Mouse (Mus musculus) hindbrain, embryonic 11.5 days (tissue): Measurements from ENCODE around the gene Scimp. TPM values are rescaled to one million over a fixed set of nuclear protein-coding genes. Genes with fewer than 3 reads are reported as not detected.

Experiments used
- ATAC-seq: fragments of 200-750 bp; cut with Nextera tagmentation; 2 replicates; pipeline ENCODE4 v1.8.0; 2017; ENCODE audit warnings: mild to moderate bottlenecking, moderate TSS enrichment, moderate library complexity; ENCODE audit not compliant: low FRiP score
- DNase-seq: peaks from one replicate; pipeline ENCODE4 v3.0.0-alpha.2; 2015; ENCODE audit warnings: low spot score
- H3K27ac ChIP-seq: fragments of 300-500 bp; sonication (generic); 2 replicates; pipeline ENCODE4 v1.5.1; 2014; ENCODE audit warnings: mild to moderate bottlenecking, low read depth, low read length
- H3K27me3 ChIP-seq: fragments of 300-500 bp; sonication (generic); 2 replicates; pipeline ENCODE4 v1.6.1; 2014; ENCODE audit warnings: mild to moderate bottlenecking, low read length, moderate library complexity, mixed read lengths; ENCODE audit not compliant: control insufficient read depth, insufficient read depth
- H3K36me3 ChIP-seq: fragments of 300-500 bp; sonication (generic); 2 replicates; pipeline ENCODE4 v1.6.1; 2014; ENCODE audit warnings: mild to moderate bottlenecking, low read length, moderate library complexity, mixed read lengths; ENCODE audit not compliant: control insufficient read depth, insufficient read depth
- H3K4me1 ChIP-seq: fragments of 300-500 bp; sonication (generic); replicated peaks from 2 replicates; pipeline ENCODE4 v1.6.1; 2014; ENCODE audit warnings: low read length, mixed read lengths; ENCODE audit not compliant: control insufficient read depth, insufficient read depth
- H3K4me2 ChIP-seq: fragments of 300-500 bp; sonication (generic); replicated peaks from 2 replicates; pipeline ENCODE4 v1.6.1; 2014; ENCODE audit warnings: mild to moderate bottlenecking, low read depth, low read length
- H3K4me3 ChIP-seq: fragments of 300-500 bp; sonication (generic); 2 replicates; pipeline ENCODE4 v1.5.1; 2014; ENCODE audit warnings: low read depth, low read length
- H3K9ac ChIP-seq: fragments of 300-500 bp; sonication (generic); 2 replicates; pipeline ENCODE4 v1.6.1; 2014; ENCODE audit warnings: low read depth, low read length
- H3K9me3 ChIP-seq: fragments of 300-500 bp; sonication (generic); 2 replicates; pipeline ENCODE4 v1.6.1; 2016; ENCODE audit warnings: low read length; ENCODE audit not compliant: control insufficient read depth
- WGBS: fragments of 180-500 bp; shearing (Covaris S2); extraction: QIAGEN DNeasy Blood & Tissue Kit; methylation state at CpG from one replicate; pipeline ENCODE4 v1.1.7; 2014; 5-methylcytosine and 5-hydroxymethylcytosine counted together
- polyA plus RNA-seq: library from polyadenylated mRNA; unstranded; fragments of >200 nt; fragmentation: Nextera tagmentation; extraction: Ambion mirVana; gene quantifications from 2 replicates; pipeline ENCODE4 v1.2.1, GENCODE M21; 2014

Scimp gene
- polyA plus RNA-seq, 1 experiment from 2014 or later, result 0.22 TPM

DNA sequence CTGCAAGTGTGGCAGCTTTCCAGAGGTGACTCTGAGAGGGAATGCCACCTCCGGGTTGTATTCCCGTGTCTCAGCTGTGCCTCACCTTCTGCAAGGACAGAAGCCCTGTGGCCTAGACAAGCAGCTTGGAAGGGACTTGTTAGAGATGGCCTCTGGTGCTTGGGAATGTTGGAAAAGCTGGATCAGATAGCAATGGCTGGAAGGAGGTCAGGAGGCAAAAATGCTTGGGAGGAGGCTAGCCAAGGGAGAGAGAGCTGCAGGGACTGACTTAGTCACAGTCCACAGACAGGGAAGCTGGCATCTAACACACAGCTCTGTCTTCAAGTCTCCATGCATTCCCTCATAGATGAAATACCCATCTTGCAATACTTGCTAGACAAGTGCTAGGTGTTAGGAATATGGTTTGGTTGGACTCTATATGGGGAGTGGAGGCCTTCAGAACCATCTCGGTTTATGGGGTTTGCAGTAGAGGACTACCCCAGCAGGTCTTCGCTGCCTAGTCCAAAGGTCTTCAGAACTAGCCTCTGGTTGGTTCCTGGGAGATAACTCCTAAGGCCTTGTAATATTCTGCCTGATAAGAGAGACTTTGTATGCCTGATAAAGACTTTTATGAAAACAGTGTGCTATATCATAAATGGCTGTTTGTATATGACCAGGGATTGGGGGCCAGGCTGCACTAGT, 59.9 kb downstream of the Scimp start:
- Histone ChIP-seq H3K4me1 (no peaks in the 10 kb centered on the region), H3K27ac (no peak overlapping the region), H3K36me3 (no peaks in the 10 kb centered on the region), H3K4me3 (no peak overlapping the region), H3K9ac (no peak overlapping the region), H3K4me2 (no peak overlapping the region), H3K9me3 (no peaks in the 10 kb centered on the region), H3K27me3 (no peaks in the 10 kb centered on the region)
- ATAC-seq, result no peak
- 90% methylated on average over 4 of the region's 4 CpGs for WGBS
- no peak for DNase-seq

DNA sequence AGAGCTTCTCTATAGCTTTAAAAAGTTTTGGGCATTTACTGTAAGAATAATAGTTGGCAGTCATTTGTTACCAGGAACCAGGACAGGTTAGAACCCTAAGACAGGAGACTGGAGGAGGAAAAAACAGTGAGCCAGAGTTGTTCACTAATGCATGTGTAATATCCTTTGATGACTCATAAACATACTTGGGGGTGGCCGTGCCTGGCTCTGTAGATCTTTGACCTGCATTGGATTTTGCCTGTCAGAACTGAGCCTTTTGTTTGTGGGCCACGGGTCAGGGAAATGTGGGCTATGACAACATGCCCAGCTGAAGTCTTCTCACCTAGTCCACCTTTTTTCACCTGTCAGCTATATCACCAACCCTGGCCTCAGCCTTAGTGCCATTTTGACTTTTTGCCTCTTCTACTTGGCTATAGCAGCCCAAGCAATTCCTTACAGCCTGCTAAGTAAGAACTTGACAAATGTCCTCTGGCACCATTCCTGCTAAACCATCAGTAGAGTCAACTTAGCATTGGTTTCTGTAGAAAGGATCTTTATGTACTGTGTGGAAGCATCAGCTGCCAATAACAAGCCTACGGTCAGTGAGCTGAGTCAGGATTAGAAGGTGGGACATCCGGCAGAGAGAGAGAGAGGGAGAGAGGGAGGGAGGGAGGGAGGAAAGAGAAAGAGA, 64.4 kb downstream of the Scimp start:
- no peaks in the 10 kb centered on the region for H3K27me3 ChIP-seq
- 90% methylated on average over 4 of the region's 4 CpGs for WGBS
- H3K36me3 ChIP-seq, result no peaks in the 10 kb centered on the region
- H3K4me2 ChIP-seq, result no peak overlapping the region
- no peak overlapping the region for H3K4me3 ChIP-seq
- H3K4me1 ChIP-seq, result no peaks in the 10 kb centered on the region
- no peak overlapping the region for H3K9ac ChIP-seq
- DNase-seq (no peak), ATAC-seq (no peak)
- H3K9me3 ChIP-seq, result no peaks in the 10 kb centered on the region
- no peak overlapping the region for H3K27ac ChIP-seq

GRCm38 (mm10) chr11:70745636-70746035, 66.8 kb downstream of the Scimp start:
- H3K9me3 ChIP-seq, result no peaks in the 10 kb centered on the region
- no peaks in the 10 kb centered on the region for H3K27me3 ChIP-seq
- DNase-seq (no peak), ATAC-seq (no peak)
- H3K27ac ChIP-seq, result no peak overlapping the region
- no peak overlapping the region for H3K4me3 ChIP-seq
- no peak overlapping the region for H3K4me2 ChIP-seq
- H3K4me1 ChIP-seq, result no peaks in the 10 kb centered on the region
- H3K9ac ChIP-seq, result no peak overlapping the region
- H3K36me3 ChIP-seq, result no peaks in the 10 kb centered on the region
- WGBS, result 84% methylated on average over 7 of the region's 7 CpGs

DNA sequence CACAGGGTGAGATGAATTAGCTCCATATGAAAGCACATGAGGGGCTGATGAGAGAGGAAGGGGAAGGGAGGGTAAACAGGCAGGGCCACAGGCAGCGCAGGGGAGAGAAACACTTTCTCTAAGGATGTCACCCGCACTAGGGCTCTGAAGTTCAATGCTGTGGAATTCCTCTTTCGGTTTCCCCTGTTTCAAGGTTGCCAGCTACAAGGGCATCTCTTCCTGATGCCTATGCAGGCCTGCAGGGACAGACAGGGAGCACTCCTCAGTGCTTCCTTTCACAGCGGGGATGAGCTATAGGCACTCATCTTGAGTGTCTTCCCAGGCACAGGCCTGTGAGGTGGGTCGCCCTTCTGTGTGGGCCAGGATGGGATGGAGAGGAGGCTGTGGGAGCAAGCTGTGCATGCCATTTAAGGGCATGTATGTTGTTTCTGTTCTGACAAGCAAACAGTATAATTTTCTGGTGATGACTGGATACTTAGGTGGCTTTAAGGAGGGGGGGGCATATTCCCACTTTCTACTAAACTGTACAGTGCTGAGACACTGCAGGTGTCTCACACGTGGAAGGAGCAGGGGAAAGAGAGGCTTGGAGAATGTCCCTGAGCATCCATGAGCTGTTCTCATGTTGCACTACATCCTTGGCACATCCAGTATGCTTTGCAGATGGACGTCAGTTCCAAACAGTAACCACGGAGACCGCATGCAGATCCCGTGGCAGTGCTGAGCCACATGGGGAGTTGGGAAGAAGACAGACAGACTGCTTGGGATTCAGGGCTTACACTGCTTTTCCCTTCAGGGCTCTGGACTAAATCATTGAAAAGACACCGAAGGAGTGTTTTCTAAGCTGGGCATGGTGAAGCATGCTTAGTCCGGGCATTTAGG, 69.6 kb downstream of the Scimp start:
- H3K9me3 ChIP-seq, result no peaks in the 10 kb centered on the region
- no peak overlapping the region for H3K27ac ChIP-seq
- no peak for DNase-seq
- no peak for ATAC-seq
- no peaks in the 10 kb centered on the region for H3K27me3 ChIP-seq
- H3K4me1 ChIP-seq, result no peaks in the 10 kb centered on the region
- H3K36me3 ChIP-seq, result no peaks in the 10 kb centered on the region
- H3K9ac ChIP-seq, result no peak overlapping the region
- H3K4me3 ChIP-seq, result no peak overlapping the region
- H3K4me2 ChIP-seq, result no peak overlapping the region
- WGBS, result 81% methylated on average over 12 of the region's 12 CpGs

DNA sequence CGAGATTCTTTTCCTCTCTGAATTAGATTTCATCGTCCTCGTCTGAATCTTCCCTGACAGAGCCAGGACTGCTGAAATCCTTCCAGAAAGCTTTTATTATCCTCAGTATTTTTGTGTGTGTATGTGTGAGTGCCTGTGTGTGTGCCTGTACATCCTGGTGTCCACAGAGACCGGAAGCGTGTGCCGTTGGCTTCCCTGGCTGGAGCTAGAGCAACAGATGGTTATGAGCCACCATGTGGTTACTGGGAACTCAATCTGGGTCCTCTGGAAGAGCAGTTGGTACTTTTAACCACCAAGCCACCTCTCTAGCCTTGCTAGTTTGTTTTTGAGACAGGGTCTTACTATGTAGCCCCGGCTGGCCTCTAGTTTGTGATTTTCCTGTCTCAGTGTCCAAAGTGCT, 70.3 kb downstream of the Scimp start:
- no peaks in the 10 kb centered on the region for H3K36me3 ChIP-seq
- DNase-seq, result no peak
- 89% methylated on average over 7 of the region's 7 CpGs for WGBS
- H3K27ac ChIP-seq, result no peak overlapping the region
- no peak overlapping the region for H3K4me3 ChIP-seq
- H3K27me3 ChIP-seq, result no peaks in the 10 kb centered on the region
- no peak overlapping the region for H3K4me2 ChIP-seq
- no peak overlapping the region for H3K9ac ChIP-seq
- H3K4me1 ChIP-seq, result no peaks in the 10 kb centered on the region
- ATAC-seq, result no peak
- no peaks in the 10 kb centered on the region for H3K9me3 ChIP-seq

GRCm38 (mm10) chr11:70741603-70742002, 70.8 kb downstream of the Scimp start:
- 93% methylated on average over 3 of the region's 3 CpGs for WGBS
- H3K4me2 ChIP-seq, result no peak overlapping the region
- H3K27ac ChIP-seq, result no peak overlapping the region
- H3K36me3 ChIP-seq, result no peaks in the 10 kb centered on the region
- DNase-seq (no peak), ATAC-seq (no peak)
- H3K9ac ChIP-seq, result no peak overlapping the region
- H3K27me3 ChIP-seq, result no peaks in the 10 kb centered on the region
- H3K4me1 ChIP-seq, result no peaks in the 10 kb centered on the region
- H3K9me3 ChIP-seq, result no peaks in the 10 kb centered on the region
- no peak overlapping the region for H3K4me3 ChIP-seq

Other genes with a start within 250 kb of the Scimp start
- 11.9 and 17.6 TPM in 2 replicates for gene Mink1, start 249.7 kb downstream of the Scimp start, polyA plus RNA-seq
- gene 4930544D05Rik, start 196.7 kb downstream of the Scimp start, polyA plus RNA-seq, result not detected in 2 replicates
- not detected in 2 replicates for gene Chrne, start 193.4 kb downstream of the Scimp start, polyA plus RNA-seq
- 0.64 and 1.2 TPM in 2 replicates for gene Gp1ba, start 173.5 kb downstream of the Scimp start, polyA plus RNA-seq
- gene Rnf167, start 165.4 kb downstream of the Scimp start, polyA plus RNA-seq, result 86.6 and 94.3 TPM in 2 replicates
- gene Slc25a11, start 165.1 kb downstream of the Scimp start, polyA plus RNA-seq, result 138 and 145 TPM in 2 replicates
- gene Pfn1, start 157.9 kb downstream of the Scimp start, polyA plus RNA-seq, result 1,409 and 1,523 TPM in 2 replicates
- 23.2 and 26.2 TPM in 2 replicates for gene Eno3, start 155.4 kb downstream of the Scimp start, polyA plus RNA-seq
- gene Spag7, start 143.2 kb downstream of the Scimp start, polyA plus RNA-seq, result 151 and 176 TPM in 2 replicates
- 8.2 and 9.2 TPM in 2 replicates for gene Camta2, start 124.5 kb downstream of the Scimp start, polyA plus RNA-seq
- gene Inca1, start 112.4 kb downstream of the Scimp start, polyA plus RNA-seq, result 0.63 and 1.9 TPM in 2 replicates
- 5.9 and 6.0 TPM in 2 replicates for gene Kif1c, start 112.0 kb downstream of the Scimp start, polyA plus RNA-seq
- gene Zfp3, start 48.4 kb downstream of the Scimp start, polyA plus RNA-seq, result 9.0 and 11.1 TPM in 2 replicates
- gene Rabep1, start 32.2 kb upstream of the Scimp start, polyA plus RNA-seq, result 43.0 and 48.6 TPM in 2 replicates
- gene Nup88, start 157.4 kb upstream of the Scimp start, polyA plus RNA-seq, result 169 and 172 TPM in 2 replicates
- gene Rpain, start 157.6 kb upstream of the Scimp start, polyA plus RNA-seq, result 73.8 and 77.4 TPM in 2 replicates
- gene C1qbp, start 170.4 kb upstream of the Scimp start, polyA plus RNA-seq, result 220 and 232 TPM in 2 replicates
- gene Dhx33, start 191.9 kb upstream of the Scimp start, polyA plus RNA-seq, result 17.8 and 19.3 TPM in 2 replicates
- 47.0 and 49.1 TPM in 2 replicates for gene Mis12, start 207.0 kb upstream of the Scimp start, polyA plus RNA-seq
- 43.5 and 47.5 TPM in 2 replicates for gene Derl2, start 207.3 kb upstream of the Scimp start, polyA plus RNA-seq
- gene 6330403K07Rik, start 220.9 kb upstream of the Scimp start, polyA plus RNA-seq, result 122 and 146 TPM in 2 replicates